Mouse (Mus musculus) heart, postnatal 0 days (tissue): Measurements from ENCODE around the gene Hcn2. TPM values are rescaled to one million over a fixed set of nuclear protein-coding genes. Genes with fewer than 3 reads are reported as not detected.

Experiments
- ATAC-seq: fragments of 200-750 bp; cut with Nextera tagmentation; 2 replicates; pipeline ENCODE4 v1.8.0; 2017; ENCODE audit warnings: low read depth, moderate number of reproducible peaks, moderate library complexity; ENCODE audit not compliant: insufficient read depth
- DNase-seq: peaks from one replicate; pipeline ENCODE4 v3.0.0-alpha.2; 2016; ENCODE audit warnings: low spot score
- H3K27ac ChIP-seq: fragments of 300-500 bp; sonication (generic); 2 replicates; pipeline ENCODE4 v1.5.1; 2014; ENCODE audit warnings: low read depth, mild to moderate bottlenecking
- H3K27me3 ChIP-seq: fragments of 300-500 bp; sonication (generic); 2 replicates; pipeline ENCODE4 v1.6.1; 2014; ENCODE audit warnings: low read length, mixed read lengths; ENCODE audit not compliant: control insufficient read depth, insufficient read depth
- H3K36me3 ChIP-seq: fragments of 300-500 bp; sonication (generic); replicated peaks from 2 replicates; pipeline ENCODE4 v1.6.1; 2014; ENCODE audit warnings: low read length, mixed read lengths; ENCODE audit not compliant: control insufficient read depth, insufficient read depth
- H3K4me1 ChIP-seq: fragments of 300-500 bp; sonication (generic); 2 replicates; pipeline ENCODE4 v1.6.1; 2014; ENCODE audit warnings: antibody characterized with exemption; ENCODE audit not compliant: control insufficient read depth, insufficient read depth
- H3K4me2 ChIP-seq: fragments of 300-500 bp; sonication (generic); 2 replicates; pipeline ENCODE4 v1.6.1; 2014; ENCODE audit warnings: low read depth, mild to moderate bottlenecking, low read length, moderate library complexity
- H3K4me3 ChIP-seq: fragments of 300-500 bp; sonication (generic); 2 replicates; pipeline ENCODE4 v1.5.1; 2014; ENCODE audit warnings: low read depth, low read length
- H3K9ac ChIP-seq: fragments of 300-500 bp; sonication (generic); replicated peaks from 2 replicates; pipeline ENCODE4 v1.6.1; 2014; ENCODE audit warnings: low read depth, low read length, mixed read lengths
- H3K9me3 ChIP-seq: fragments of 300-500 bp; sonication (generic); replicated peaks from 2 replicates; pipeline ENCODE4 v1.6.1; 2016; ENCODE audit warnings: low read length; ENCODE audit not compliant: control insufficient read depth
- CTCF ChIP-seq: IDR thresholded peaks from 2 replicates; pipeline ENCODE4 v1.5.1; 2016; ENCODE audit warnings: antibody characterized with exemption, control low read depth, low read depth
- EP300 ChIP-seq: IDR thresholded peaks from 2 replicates; pipeline ENCODE4 v1.6.1; 2016; ENCODE audit warnings: antibody characterized with exemption, low read depth
- WGBS: fragments of 180-500 bp; shearing (Covaris S2); extraction: QIAGEN DNeasy Blood & Tissue Kit; methylation state at CpG from one replicate; pipeline ENCODE4 v1.1.7; 2014; 5-methylcytosine and 5-hydroxymethylcytosine counted together
- polyA plus RNA-seq: library from polyadenylated mRNA; unstranded; fragments of >200 nt; fragmentation: Nextera tagmentation; extraction: Ambion mirVana; gene quantifications from 2 replicates; pipeline ENCODE4 v1.2.1, GENCODE M21; 2015
- total RNA-seq: library from RNA; depleted of rRNA; stranded (reverse); fragments of >200 nt; gene quantifications from 2 replicates; pipeline ENCODE4 v1.2.3, GENCODE M21; 2014; ENCODE audit warnings: low replicate concordance

The Hcn2 gene
- total and polyA plus RNA-seq, 2 experiments from 2014 or later, result 0.45 to 3.5 TPM

DNA sequence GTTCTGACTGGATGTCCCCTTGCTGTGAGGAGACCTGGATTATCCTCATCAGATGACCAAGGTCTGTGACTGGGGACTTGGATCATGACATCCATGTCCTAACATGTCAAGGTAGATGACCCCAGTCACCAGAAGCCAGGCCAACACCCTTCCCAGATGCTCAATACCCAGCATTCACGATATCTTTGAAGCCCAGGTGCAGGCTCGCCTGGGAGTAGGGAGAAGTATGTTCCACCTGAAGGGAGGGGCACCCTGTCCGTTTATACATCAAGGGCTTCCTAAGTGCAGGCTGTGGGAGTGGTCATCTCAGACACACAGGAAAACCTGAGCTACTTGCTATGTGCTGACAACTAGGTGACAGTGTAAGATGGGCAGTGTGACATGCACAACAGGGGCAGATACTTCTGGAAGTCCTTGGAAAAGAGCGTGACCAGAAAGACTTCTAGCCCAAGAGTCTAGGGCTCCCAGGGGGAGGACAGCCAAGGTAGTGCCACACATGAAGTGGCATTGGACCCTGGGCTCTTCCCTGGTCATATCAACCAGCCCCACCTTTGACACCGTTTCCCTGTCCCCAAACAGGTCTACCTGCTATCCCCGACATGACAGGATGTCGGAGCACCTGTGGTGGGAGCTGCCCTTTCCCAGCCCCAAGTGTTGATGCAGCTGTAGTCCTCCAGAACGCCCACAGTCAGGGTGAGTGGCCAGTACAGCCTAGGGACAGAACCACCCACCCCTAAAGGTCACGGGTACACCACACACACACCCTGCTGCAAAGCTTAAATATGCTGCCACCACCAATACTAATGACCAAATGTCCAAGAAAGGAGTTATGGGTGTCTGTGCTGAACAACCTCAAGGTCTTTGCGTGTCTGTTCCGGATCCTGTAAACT, 35.6 kb upstream of the Hcn2 start:
- Histone ChIP-seq H3K36me3 (peaks cover 14% of the 10 kb centered on the region), H3K4me1 (peaks cover 19% of the 10 kb centered on the region), H3K9me3 (no peaks in the 10 kb centered on the region), H3K27ac (peak overlapping the region; percentile 96), H3K4me3 (peak overlapping the region; percentile 90), H3K27me3 (no peaks in the 10 kb centered on the region), H3K4me2 (peak overlapping the region; percentile 64), H3K9ac (no peak overlapping the region)
- DNase-seq (no peak), ATAC-seq (no peak)
- no peak for TF ChIP-seq CTCF
- no peak for TF ChIP-seq EP300
- WGBS, result 32% methylated on average over 11 of the region's 11 CpGs

DNA sequence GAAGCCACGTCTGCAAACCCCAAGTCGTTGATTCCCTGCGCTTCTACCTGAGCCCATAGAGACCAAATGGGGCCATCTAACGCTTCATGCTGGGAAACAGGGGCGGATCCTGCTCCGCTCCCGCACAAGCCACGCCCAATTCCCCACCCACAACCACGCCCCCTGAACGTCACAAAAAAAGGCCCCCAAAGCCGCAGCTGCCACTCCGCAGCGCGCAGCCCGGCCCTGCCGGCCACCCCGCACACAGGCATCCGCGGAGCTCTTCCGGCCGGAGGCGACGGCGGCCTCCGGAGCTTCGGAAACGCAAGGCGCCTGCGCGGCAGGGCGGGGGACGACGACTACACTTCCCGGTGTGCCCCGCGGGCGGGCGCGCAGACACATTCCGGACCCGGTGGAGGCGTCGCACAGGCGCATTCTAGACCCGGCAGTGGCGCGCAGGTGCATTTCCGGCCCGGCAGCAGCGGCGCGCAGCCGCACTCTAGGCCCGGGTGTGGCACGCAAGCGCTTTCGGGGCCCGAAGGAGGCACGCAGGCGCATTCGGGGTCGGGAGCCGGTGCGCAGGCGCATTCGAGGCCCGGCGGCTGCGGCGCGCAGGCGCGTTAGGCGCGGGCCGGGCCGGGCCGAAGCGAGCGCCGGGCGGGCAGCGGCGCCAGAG, 34.7 kb upstream of the Hcn2 start, which contains the start of gene Cdc34:
Gene Cdc34 (plus strand): TSS at position 605 of the 655 bp plus-strand sequence.
- TF ChIP-seq EP300 (no peak; the same call in 1 of the 2 replicates), CTCF (peak; percentile 14; the same call in 1 of the 2 replicates)
- Histone ChIP-seq H3K27me3 (no peaks in the 10 kb centered on the region), H3K9me3 (no peaks in the 10 kb centered on the region), H3K4me1 (peaks cover 25% of the 10 kb centered on the region), H3K36me3 (peaks cover 23% of the 10 kb centered on the region), H3K4me3 (peak within 1 kb of the TSS; percentile 90), H3K9ac (peak within 1 kb of the TSS; percentile 94), H3K27ac (peak within 1 kb of the TSS; percentile 96), H3K4me2 (peak within 1 kb of the TSS; percentile 88)
- DNase-seq (peak; percentile 99), ATAC-seq (peak; percentile 90)
- WGBS, result under 1% methylated on average over 78 of the region's 84 CpGs

DNA sequence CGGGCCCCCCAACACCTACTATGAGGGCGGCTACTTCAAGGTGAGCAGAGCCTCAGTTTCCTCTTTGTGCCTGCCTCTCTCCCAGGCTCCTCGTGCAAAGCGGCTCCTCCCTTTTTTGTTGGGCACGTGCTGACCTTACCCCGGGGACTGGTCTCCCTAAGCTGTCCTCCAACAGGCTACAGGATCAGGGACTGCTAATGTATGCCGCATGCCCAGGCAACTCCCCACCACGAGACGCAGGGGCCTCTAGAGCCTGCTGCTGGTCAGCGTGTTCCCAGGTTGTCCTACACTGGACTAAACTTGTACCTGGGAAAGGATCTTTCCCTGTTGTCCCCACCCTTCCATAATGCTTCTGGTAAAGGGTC, 33.9 kb upstream of the Hcn2 start:
- Histone ChIP-seq H3K4me2 (peak overlapping the region; percentile 88), H3K9me3 (no peaks in the 10 kb centered on the region), H3K4me1 (peaks cover 30% of the 10 kb centered on the region), H3K27ac (peak overlapping the region; percentile 96), H3K27me3 (no peaks in the 10 kb centered on the region), H3K9ac (peak overlapping the region; percentile 94), H3K4me3 (peak overlapping the region; percentile 90), H3K36me3 (peaks cover 31% of the 10 kb centered on the region)
- under 1% methylated on average over 10 of the region's 10 CpGs for WGBS
- DNase-seq, result no peak
- no peak for TF ChIP-seq EP300
- TF ChIP-seq CTCF, result no peak
- no peak; the same call in 1 of the 2 replicates for ATAC-seq

DNA sequence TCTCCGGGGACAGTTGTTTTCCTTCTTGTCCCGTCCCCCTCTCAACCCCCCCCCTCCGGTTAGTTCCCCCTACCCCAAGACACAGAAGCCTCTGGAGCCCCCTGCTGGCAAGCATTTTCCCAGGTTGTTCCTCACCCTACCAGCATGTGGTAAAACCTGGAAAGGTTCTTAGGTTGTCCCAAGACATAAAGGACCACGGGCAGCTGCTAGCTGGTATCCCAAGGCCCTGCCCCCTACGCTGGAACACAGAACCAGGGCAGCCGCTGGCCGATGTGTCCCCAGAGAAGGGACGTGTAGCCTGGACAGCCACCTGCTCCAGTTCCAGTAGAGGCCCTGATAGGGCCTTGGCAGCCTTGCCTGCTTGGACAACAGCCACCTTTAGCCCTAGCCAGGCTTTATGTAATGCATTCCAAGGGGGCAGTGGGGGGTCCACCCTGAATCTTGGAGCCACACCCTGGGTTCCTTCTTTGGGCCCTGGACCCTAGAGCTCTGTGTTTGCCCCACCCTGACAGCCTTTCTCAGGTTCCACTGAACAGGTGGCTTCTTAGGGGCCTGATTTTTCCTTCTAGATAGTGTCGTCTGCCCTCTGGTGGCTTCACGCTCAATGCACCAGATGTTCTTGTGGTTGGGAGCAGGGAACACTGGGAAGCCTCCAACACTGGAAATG, 33.4 kb upstream of the Hcn2 start:
- ATAC-seq, result peak; percentile 4
- H3K4me2 ChIP-seq, result peak overlapping the region; percentile 88
- H3K27me3 ChIP-seq, result no peaks in the 10 kb centered on the region
- under 1% methylated on average over 10 of the region's 10 CpGs for WGBS
- H3K4me3 ChIP-seq, result peak overlapping the region; percentile 90
- no peaks in the 10 kb centered on the region for H3K9me3 ChIP-seq
- peak overlapping the region; percentile 96 for H3K27ac ChIP-seq
- peak; percentile 62 for TF ChIP-seq CTCF
- no peak for TF ChIP-seq EP300
- peaks cover 30% of the 10 kb centered on the region for H3K4me1 ChIP-seq
- DNase-seq, result peak; percentile 76
- peak overlapping the region; percentile 94 for H3K9ac ChIP-seq
- peaks cover 36% of the 10 kb centered on the region for H3K36me3 ChIP-seq
